15 mouse cellular contexts compared by ENCODE assay signal in genomic region chr9:120521161-120521560, GRCm38 (mm10).
"Had no signal": no experiment of that assay in that cellular context is flagged by ENCODE, and none has a peak within 500 bp of the region (broad histone marks: within the 10 kb centered on the region; RNA-seq: fewer than 3 reads in every experiment).

No protein-coding gene starts in this region.

- H3K4me3 ChIP-seq: neural tube, embryonic 12.5 days; neural tube, embryonic 13.5 days; neural tube, embryonic 15.5 days; stomach, embryonic 15.5 days had no signal

- H3K4me1 ChIP-seq: neural tube, embryonic 12.5 days; neural tube, embryonic 13.5 days; neural tube, embryonic 15.5 days; stomach, embryonic 15.5 days had no signal

- H3K36me3 ChIP-seq: neural tube, embryonic 12.5 days; neural tube, embryonic 13.5 days; neural tube, embryonic 15.5 days; stomach, embryonic 15.5 days had no signal

- H3K9me3 ChIP-seq: neural tube, embryonic 12.5 days; neural tube, embryonic 13.5 days; neural tube, embryonic 15.5 days; stomach, embryonic 15.5 days had no signal

- H3K27me3 ChIP-seq: neural tube, embryonic 12.5 days; neural tube, embryonic 13.5 days; neural tube, embryonic 15.5 days; stomach, embryonic 15.5 days had no signal

- DNase-seq: retina, postnatal 1 day; right cerebral cortex, adult 18-20 months; right cerebral cortex, postnatal 14 days; right cerebral cortex, postnatal 25 days; right cerebral cortex, postnatal 4 days; spleen, adult 18-20 months; thymus, adult 18-20 months; thymus, adult 2 months; thymus, postnatal 14 days; thymus, postnatal 36 days; thymus, postnatal 4 days had no signal
